Mouse (Mus musculus): ENCODE data around the gene Gm21988. TPM values are rescaled to one million over a fixed set of nuclear protein-coding genes. Genes with fewer than 3 reads are reported as not detected.

The Gm21988 gene
- polyA plus RNA-seq (2016; fragmentation: Nextera tagmentation; extraction: Ambion mirVana), result 9.9 and 10.4 TPM in 2 replicates

GRCm38 (mm10) chr11:70239541-70240279, at the start of gene Gm21988, which contains the start of gene Rnasek:
Gene Gm21988 (minus strand): TSS chr11:70239830.
Gene Rnasek (minus strand): TSS chr11:70239842.
- H3K4me3 ChIP-seq (replicated peaks), result peak within 1 kb of the TSS; percentile 88
- H3K27me3 ChIP-seq, result peaks cover 2% of the 10 kb centered on the region; the same call in 1 of the 2 replicates
- peak; percentile 22; the same call in 1 of the 2 replicates for ATAC-seq (ENCODE audit: insufficient number of reproducible peaks, insufficient read depth, low FRiP score, low TSS enrichment, low read depth)
- under 1% methylated on average over 27 of the region's 35 CpGs for WGBS
- H3K9ac ChIP-seq (replicated peaks), result peak within 1 kb of the TSS; percentile 85
- peaks cover 13% of the 10 kb centered on the region for H3K36me3 ChIP-seq
- peaks cover 25% of the 10 kb centered on the region for H3K4me1 ChIP-seq (replicated peaks)
- no peaks in the 10 kb centered on the region for H3K9me3 ChIP-seq
- peak within 1 kb of the TSS; percentile 78 for H3K27ac ChIP-seq
- H3K4me2 ChIP-seq, result peak within 1 kb of the TSS; percentile 95

GRCm38 (mm10) chr11:70289236-70289635, 49.6 kb upstream of the Gm21988 start:
- ATAC-seq (ENCODE audit: insufficient number of reproducible peaks, insufficient read depth, low FRiP score, low TSS enrichment, low read depth), result no peak
- no peaks in the 10 kb centered on the region for H3K36me3 ChIP-seq
- no peaks in the 10 kb centered on the region for H3K9me3 ChIP-seq
- H3K9ac ChIP-seq (replicated peaks), result no peak overlapping the region
- no peak overlapping the region for H3K4me3 ChIP-seq (replicated peaks)
- no peaks in the 10 kb centered on the region for H3K4me1 ChIP-seq (replicated peaks)
- H3K27me3 ChIP-seq, result no peaks in the 10 kb centered on the region
- WGBS, result 51% methylated on average over 6 of the region's 6 CpGs
- no peak overlapping the region for H3K4me2 ChIP-seq
- no peak overlapping the region for H3K27ac ChIP-seq

- Histone ChIP-seq H3K4me3 (replicated peaks) (no peak overlapping the region), H3K4me2 (no peak overlapping the region), H3K36me3 (no peaks in the 10 kb centered on the region), H3K27me3 (no peaks in the 10 kb centered on the region), H3K4me1 (replicated peaks) (no peaks in the 10 kb centered on the region), H3K27ac (no peak overlapping the region), H3K9ac (replicated peaks) (no peak overlapping the region), H3K9me3 (no peaks in the 10 kb centered on the region)
- no peak for ATAC-seq (ENCODE audit: insufficient number of reproducible peaks, insufficient read depth, low FRiP score, low TSS enrichment, low read depth)
- 66% methylated on average over 10 of the region's 10 CpGs for WGBS
These were observed 48.5 kb upstream of the Gm21988 start for GRCm38 (mm10) chr11:70288102-70288501.

- Histone ChIP-seq H3K4me3 (replicated peaks) (no peak overlapping the region), H3K27me3 (no peaks in the 10 kb centered on the region), H3K27ac (no peak overlapping the region), H3K9ac (replicated peaks) (no peak overlapping the region), H3K4me2 (no peak overlapping the region), H3K9me3 (no peaks in the 10 kb centered on the region), H3K4me1 (replicated peaks) (no peaks in the 10 kb centered on the region), H3K36me3 (no peaks in the 10 kb centered on the region)
- WGBS, result 59% methylated on average over 5 of the region's 5 CpGs
- ATAC-seq (ENCODE audit: insufficient number of reproducible peaks, insufficient read depth, low FRiP score, low TSS enrichment, low read depth), result no peak
These were observed 46.1 kb upstream of the Gm21988 start for GRCm38 (mm10) chr11:70285686-70286085.

- Histone ChIP-seq H3K27ac (no peak overlapping the region), H3K36me3 (no peaks in the 10 kb centered on the region), H3K4me2 (no peak overlapping the region), H3K4me1 (replicated peaks) (no peaks in the 10 kb centered on the region), H3K4me3 (replicated peaks) (no peak overlapping the region), H3K9me3 (no peaks in the 10 kb centered on the region), H3K27me3 (no peaks in the 10 kb centered on the region), H3K9ac (replicated peaks) (no peak overlapping the region)
- 64% methylated on average over 3 of the region's 3 CpGs for WGBS
- no peak for ATAC-seq (ENCODE audit: insufficient number of reproducible peaks, insufficient read depth, low FRiP score, low TSS enrichment, low read depth)
These were observed 45.1 kb upstream of the Gm21988 start for GRCm38 (mm10) chr11:70284757-70285156.

- WGBS, result 84% methylated on average over 4 of the region's 4 CpGs
- Histone ChIP-seq H3K9ac (replicated peaks) (no peak overlapping the region), H3K4me2 (no peak overlapping the region), H3K27me3 (no peaks in the 10 kb centered on the region), H3K27ac (no peak overlapping the region), H3K4me3 (replicated peaks) (no peak overlapping the region), H3K9me3 (no peaks in the 10 kb centered on the region), H3K36me3 (no peaks in the 10 kb centered on the region), H3K4me1 (replicated peaks) (no peaks in the 10 kb centered on the region)
- no peak for ATAC-seq (ENCODE audit: insufficient number of reproducible peaks, insufficient read depth, low FRiP score, low TSS enrichment, low read depth)
These were observed 44.0 kb upstream of the Gm21988 start for GRCm38 (mm10) chr11:70283666-70284065.

- Histone ChIP-seq H3K4me3 (replicated peaks) (no peak overlapping the region), H3K4me1 (replicated peaks) (no peaks in the 10 kb centered on the region), H3K9me3 (no peaks in the 10 kb centered on the region), H3K27ac (no peak overlapping the region), H3K9ac (replicated peaks) (no peak overlapping the region), H3K27me3 (no peaks in the 10 kb centered on the region), H3K36me3 (no peaks in the 10 kb centered on the region), H3K4me2 (no peak overlapping the region)
- WGBS, result 76% methylated on average over 3 of the region's 3 CpGs
- ATAC-seq (ENCODE audit: insufficient number of reproducible peaks, insufficient read depth, low FRiP score, low TSS enrichment, low read depth), result no peak
These were observed 40.8 kb upstream of the Gm21988 start for GRCm38 (mm10) chr11:70280441-70280840.

GRCm38 (mm10) chr11:70278961-70279360, 39.3 kb upstream of the Gm21988 start:
- no peak overlapping the region for H3K4me2 ChIP-seq
- WGBS, result 81% methylated on average over 3 of the region's 3 CpGs
- H3K9ac ChIP-seq (replicated peaks), result no peak overlapping the region
- H3K4me1 ChIP-seq (replicated peaks), result no peaks in the 10 kb centered on the region
- H3K36me3 ChIP-seq, result no peaks in the 10 kb centered on the region
- no peaks in the 10 kb centered on the region for H3K27me3 ChIP-seq
- no peak overlapping the region for H3K27ac ChIP-seq
- H3K9me3 ChIP-seq, result no peaks in the 10 kb centered on the region
- H3K4me3 ChIP-seq (replicated peaks), result no peak overlapping the region
- no peak for ATAC-seq (ENCODE audit: insufficient number of reproducible peaks, insufficient read depth, low FRiP score, low TSS enrichment, low read depth)

- Histone ChIP-seq H3K27me3 (no peaks in the 10 kb centered on the region), H3K4me1 (replicated peaks) (no peaks in the 10 kb centered on the region), H3K9ac (replicated peaks) (no peak overlapping the region), H3K4me3 (replicated peaks) (no peak overlapping the region), H3K36me3 (no peaks in the 10 kb centered on the region), H3K4me2 (no peak overlapping the region), H3K9me3 (no peaks in the 10 kb centered on the region), H3K27ac (no peak overlapping the region)
- 75% methylated on average over 7 of the region's 7 CpGs for WGBS
- ATAC-seq (ENCODE audit: insufficient number of reproducible peaks, insufficient read depth, low FRiP score, low TSS enrichment, low read depth), result no peak
These were observed 32.0 kb upstream of the Gm21988 start for GRCm38 (mm10) chr11:70271641-70272040.

- Histone ChIP-seq H3K9me3 (no peaks in the 10 kb centered on the region), H3K4me2 (no peak overlapping the region), H3K4me3 (replicated peaks) (no peak overlapping the region), H3K27ac (no peak overlapping the region), H3K9ac (replicated peaks) (no peak overlapping the region), H3K27me3 (no peaks in the 10 kb centered on the region; the same call in 1 of the 2 replicates), H3K36me3 (no peaks in the 10 kb centered on the region), H3K4me1 (replicated peaks) (no peaks in the 10 kb centered on the region)
- no peak for ATAC-seq (ENCODE audit: insufficient number of reproducible peaks, insufficient read depth, low FRiP score, low TSS enrichment, low read depth)
- WGBS, result 85% methylated on average over 1 of the region's 1 CpGs
These were observed 26.8 kb upstream of the Gm21988 start for GRCm38 (mm10) chr11:70266405-70266804.

- ATAC-seq (ENCODE audit: insufficient number of reproducible peaks, insufficient read depth, low FRiP score, low TSS enrichment, low read depth), result no peak
- H3K9me3 ChIP-seq, result no peaks in the 10 kb centered on the region
- no peaks in the 10 kb centered on the region for H3K36me3 ChIP-seq
- 78% methylated on average over 4 of the region's 4 CpGs for WGBS
- H3K9ac ChIP-seq (replicated peaks), result no peak overlapping the region
- H3K4me1 ChIP-seq (replicated peaks), result no peaks in the 10 kb centered on the region
- no peak overlapping the region for H3K4me3 ChIP-seq (replicated peaks)
- H3K27me3 ChIP-seq, result no peaks in the 10 kb centered on the region; the same call in 1 of the 2 replicates
- no peak overlapping the region for H3K27ac ChIP-seq
- no peak overlapping the region for H3K4me2 ChIP-seq
These were observed 26.2 kb upstream of the Gm21988 start for GRCm38 (mm10) chr11:70265819-70266218.

GRCm38 (mm10) chr11:70265252-70265651, 25.6 kb upstream of the Gm21988 start:
- no peaks in the 10 kb centered on the region for H3K4me1 ChIP-seq (replicated peaks)
- H3K9me3 ChIP-seq, result no peaks in the 10 kb centered on the region
- H3K4me2 ChIP-seq, result no peak overlapping the region
- WGBS, result 55% methylated on average over 3 of the region's 3 CpGs
- ATAC-seq (ENCODE audit: insufficient number of reproducible peaks, insufficient read depth, low FRiP score, low TSS enrichment, low read depth), result no peak
- no peak overlapping the region for H3K9ac ChIP-seq (replicated peaks)
- H3K36me3 ChIP-seq, result no peaks in the 10 kb centered on the region
- no peaks in the 10 kb centered on the region; the same call in 1 of the 2 replicates for H3K27me3 ChIP-seq
- H3K4me3 ChIP-seq (replicated peaks), result no peak overlapping the region
- no peak overlapping the region for H3K27ac ChIP-seq
